Mouse (Mus musculus): ENCODE measurements around the gene Abi3. TPM values are rescaled to one million over a fixed set of nuclear protein-coding genes. Genes with fewer than 3 reads are reported as not detected.
A peak's percentile ranks its signal among the peaks of the same experiment; 100 is the strongest.

The Abi3 gene
- polyA plus RNA-seq, 1 experiment from 2014 or later, result 3.9 TPM

DNA sequence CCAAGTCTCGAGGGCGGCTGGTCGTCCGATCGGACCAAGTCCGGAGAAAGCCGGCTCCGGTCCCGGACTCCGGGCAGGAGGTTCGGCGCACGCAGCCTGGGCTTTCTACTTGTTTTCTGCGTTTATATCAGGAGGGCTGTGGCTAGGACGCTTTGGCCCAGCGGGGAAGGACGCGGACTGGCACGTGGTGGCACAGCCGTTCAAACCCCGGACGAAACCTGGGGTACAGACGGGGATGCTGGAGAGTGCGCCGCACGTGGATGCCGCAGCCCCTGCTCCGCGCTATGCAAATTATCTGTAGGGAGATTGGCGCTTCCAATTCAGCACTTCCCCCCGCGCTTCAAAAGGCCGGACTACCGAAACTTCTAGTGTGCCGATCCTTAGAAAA is 17.2 kb upstream of the Abi3 start:
- peak; percentile 64 for ATAC-seq (ENCODE audit: low FRiP score, low TSS enrichment)
- Histone ChIP-seq H3K27ac (ENCODE audit: low read depth, low read length) (peak overlapping the region; percentile 95), H3K9me3 (ENCODE audit: control insufficient read depth, low read length) (no peaks in the 10 kb centered on the region), H3K4me2 (replicated peaks; ENCODE audit: low read depth, low read length) (peak overlapping the region; percentile 76), H3K27me3 (ENCODE audit: control insufficient read depth, insufficient read depth, low read length) (no peaks in the 10 kb centered on the region), H3K4me3 (ENCODE audit: low read length) (peak overlapping the region; percentile 73), H3K4me1 (ENCODE audit: control insufficient read depth, insufficient read depth, low read length) (peaks cover 10% of the 10 kb centered on the region; the same call in 1 of the 2 replicates), H3K9ac (ENCODE audit: low read depth, low read length) (peak overlapping the region; percentile 74), H3K36me3 (ENCODE audit: control insufficient read depth, insufficient read depth, low read length) (no peaks in the 10 kb centered on the region)
- WGBS, result under 1% methylated on average over 35 of the region's 35 CpGs

GRCm38 (mm10) chr11:95858528-95859467 is 16.5 kb upstream of the Abi3 start:
- H3K27ac ChIP-seq (ENCODE audit: low read depth, low read length), result peak overlapping the region; percentile 95
- peak overlapping the region; percentile 73 for H3K4me3 ChIP-seq (ENCODE audit: low read length)
- peaks cover 10% of the 10 kb centered on the region; the same call in 1 of the 2 replicates for H3K4me1 ChIP-seq (ENCODE audit: control insufficient read depth, insufficient read depth, low read length)
- peak overlapping the region; percentile 74 for H3K9ac ChIP-seq (ENCODE audit: low read depth, low read length)
- ATAC-seq (ENCODE audit: low FRiP score, low TSS enrichment), result peak; percentile 97
- H3K4me2 ChIP-seq (replicated peaks; ENCODE audit: low read depth, low read length), result peak overlapping the region; percentile 76
- H3K36me3 ChIP-seq (ENCODE audit: control insufficient read depth, insufficient read depth, low read length), result no peaks in the 10 kb centered on the region
- H3K9me3 ChIP-seq (ENCODE audit: control insufficient read depth, low read length), result no peaks in the 10 kb centered on the region
- under 1% methylated on average over 58 of the region's 58 CpGs for WGBS
- no peaks in the 10 kb centered on the region for H3K27me3 ChIP-seq (ENCODE audit: control insufficient read depth, insufficient read depth, low read length)

GRCm38 (mm10) chr11:95857716-95858527 is 15.6 kb upstream of the Abi3 start:
- peak overlapping the region; percentile 95 for H3K27ac ChIP-seq (ENCODE audit: low read depth, low read length)
- 20% methylated on average over 21 of the region's 21 CpGs for WGBS
- no peaks in the 10 kb centered on the region for H3K9me3 ChIP-seq (ENCODE audit: control insufficient read depth, low read length)
- peak overlapping the region; percentile 73 for H3K4me3 ChIP-seq (ENCODE audit: low read length)
- no peak for ATAC-seq (ENCODE audit: low FRiP score, low TSS enrichment)
- H3K9ac ChIP-seq (ENCODE audit: low read depth, low read length), result peak overlapping the region; percentile 74
- H3K27me3 ChIP-seq (ENCODE audit: control insufficient read depth, insufficient read depth, low read length), result no peaks in the 10 kb centered on the region
- peaks cover 10% of the 10 kb centered on the region; the same call in 1 of the 2 replicates for H3K4me1 ChIP-seq (ENCODE audit: control insufficient read depth, insufficient read depth, low read length)
- H3K36me3 ChIP-seq (ENCODE audit: control insufficient read depth, insufficient read depth, low read length), result no peaks in the 10 kb centered on the region
- peak overlapping the region; percentile 76 for H3K4me2 ChIP-seq (replicated peaks; ENCODE audit: low read depth, low read length)

- H3K4me3 ChIP-seq (ENCODE audit: low read length), result no peak overlapping the region
- no peak for ATAC-seq (ENCODE audit: low FRiP score, low TSS enrichment)
- no peak overlapping the region for H3K9ac ChIP-seq (ENCODE audit: low read depth, low read length)
- no peak overlapping the region for H3K4me2 ChIP-seq (replicated peaks; ENCODE audit: low read depth, low read length)
- H3K27me3 ChIP-seq (ENCODE audit: control insufficient read depth, insufficient read depth, low read length), result no peaks in the 10 kb centered on the region
- no peaks in the 10 kb centered on the region for H3K36me3 ChIP-seq (ENCODE audit: control insufficient read depth, insufficient read depth, low read length)
- no peaks in the 10 kb centered on the region for H3K9me3 ChIP-seq (ENCODE audit: control insufficient read depth, low read length)
- WGBS, result 83% methylated on average over 4 of the region's 4 CpGs
- H3K4me1 ChIP-seq (ENCODE audit: control insufficient read depth, insufficient read depth, low read length), result peaks cover 10% of the 10 kb centered on the region; the same call in 1 of the 2 replicates
- no peak overlapping the region for H3K27ac ChIP-seq (ENCODE audit: low read depth, low read length)
These were observed 15.0 kb upstream of the Abi3 start for GRCm38 (mm10) chr11:95857306-95857705.

GRCm38 (mm10) chr11:95853684-95854083 is 11.4 kb upstream of the Abi3 start:
- Histone ChIP-seq H3K4me3 (ENCODE audit: low read length) (no peak overlapping the region), H3K4me2 (replicated peaks; ENCODE audit: low read depth, low read length) (no peak overlapping the region), H3K27ac (ENCODE audit: low read depth, low read length) (no peak overlapping the region), H3K9ac (ENCODE audit: low read depth, low read length) (no peak overlapping the region), H3K27me3 (ENCODE audit: control insufficient read depth, insufficient read depth, low read length) (no peaks in the 10 kb centered on the region; the same call in 1 of the 2 replicates), H3K9me3 (ENCODE audit: control insufficient read depth, low read length) (no peaks in the 10 kb centered on the region), H3K4me1 (ENCODE audit: control insufficient read depth, insufficient read depth, low read length) (0 out of 2 replicates have a peak, but pooled peaks cover 5% of the 10 kb centered on the region), H3K36me3 (ENCODE audit: control insufficient read depth, insufficient read depth, low read length) (no peaks in the 10 kb centered on the region)
- ATAC-seq (ENCODE audit: low FRiP score, low TSS enrichment), result no peak
- 64% methylated on average over 5 of the region's 5 CpGs for WGBS

- H3K4me2 ChIP-seq (replicated peaks; ENCODE audit: low read depth, low read length), result no peak overlapping the region
- H3K9ac ChIP-seq (ENCODE audit: low read depth, low read length), result no peak overlapping the region
- no peaks in the 10 kb centered on the region for H3K9me3 ChIP-seq (ENCODE audit: control insufficient read depth, low read length)
- no peak overlapping the region for H3K4me3 ChIP-seq (ENCODE audit: low read length)
- H3K27ac ChIP-seq (ENCODE audit: low read depth, low read length), result no peak overlapping the region
- WGBS, result 73% methylated on average over 2 of the region's 2 CpGs
- H3K27me3 ChIP-seq (ENCODE audit: control insufficient read depth, insufficient read depth, low read length), result no peaks in the 10 kb centered on the region; the same call in 1 of the 2 replicates
- ATAC-seq (ENCODE audit: low FRiP score, low TSS enrichment), result no peak
- H3K36me3 ChIP-seq (ENCODE audit: control insufficient read depth, insufficient read depth, low read length), result no peaks in the 10 kb centered on the region
- no peaks in the 10 kb centered on the region for H3K4me1 ChIP-seq (ENCODE audit: control insufficient read depth, insufficient read depth, low read length)
These were observed 8.6 kb upstream of the Abi3 start for GRCm38 (mm10) chr11:95850898-95851297.

DNA sequence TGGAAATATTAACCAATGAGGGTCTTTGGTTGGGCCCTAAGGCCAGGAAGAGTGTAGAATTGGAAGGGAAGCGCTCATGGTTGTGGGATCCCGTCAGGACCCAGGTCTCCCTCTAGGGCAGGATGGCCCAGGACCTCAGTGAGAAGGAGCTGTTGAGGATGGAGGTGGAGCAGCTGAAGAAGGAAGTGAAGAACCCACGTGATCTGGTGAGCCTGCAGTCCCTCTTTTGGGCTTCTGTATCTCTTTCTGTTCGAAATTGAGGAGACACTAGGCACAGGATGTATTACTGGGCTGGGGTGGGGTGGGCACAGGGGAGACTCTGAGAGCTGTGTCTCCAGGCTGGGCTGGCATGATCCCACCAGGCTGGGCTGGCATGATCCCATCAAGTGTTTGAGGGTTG is 2.7 kb upstream of the Abi3 start:
- H3K4me2 ChIP-seq (replicated peaks; ENCODE audit: low read depth, low read length), result no peak overlapping the region
- no peaks in the 10 kb centered on the region for H3K9me3 ChIP-seq (ENCODE audit: control insufficient read depth, low read length)
- H3K36me3 ChIP-seq (ENCODE audit: control insufficient read depth, insufficient read depth, low read length), result no peaks in the 10 kb centered on the region
- peaks cover 3% of the 10 kb centered on the region; the same call in 1 of the 2 replicates for H3K27me3 ChIP-seq (ENCODE audit: control insufficient read depth, insufficient read depth, low read length)
- 84% methylated on average over 4 of the region's 4 CpGs for WGBS
- no peak overlapping the region for H3K27ac ChIP-seq (ENCODE audit: low read depth, low read length)
- no peak for ATAC-seq (ENCODE audit: low FRiP score, low TSS enrichment)
- H3K4me3 ChIP-seq (ENCODE audit: low read length), result no peak overlapping the region
- no peak overlapping the region for H3K9ac ChIP-seq (ENCODE audit: low read depth, low read length)
- no peaks in the 10 kb centered on the region for H3K4me1 ChIP-seq (ENCODE audit: control insufficient read depth, insufficient read depth, low read length)

DNA sequence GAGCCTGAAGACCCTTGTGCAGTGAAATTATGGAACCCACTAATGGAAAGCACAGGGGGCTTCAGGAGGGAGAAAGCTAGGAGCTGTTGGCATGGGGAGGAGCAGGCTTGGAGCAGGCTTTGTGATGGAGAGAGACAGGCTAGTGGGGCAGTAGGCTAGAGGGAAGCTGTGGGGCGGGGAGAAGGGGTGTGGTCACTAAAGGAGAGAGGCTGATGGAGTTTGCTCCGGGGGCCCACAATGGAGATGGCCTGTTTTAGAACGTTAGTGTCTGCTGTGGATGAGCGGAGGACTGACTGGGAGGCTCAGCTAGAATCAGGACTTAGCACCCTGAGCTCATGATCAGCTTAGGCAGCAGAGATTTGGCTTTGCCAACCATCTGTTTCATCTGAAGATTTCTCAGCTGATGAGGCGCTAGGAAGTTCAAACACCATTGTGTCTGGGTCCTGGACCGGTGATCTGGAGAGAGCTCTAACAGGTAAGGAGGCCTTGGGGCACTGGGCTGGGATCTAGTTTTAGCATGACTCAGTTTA is 1.2 kb upstream of the Abi3 start:
- H3K9ac ChIP-seq (ENCODE audit: low read depth, low read length), result no peak overlapping the region
- 44% methylated on average over 6 of the region's 6 CpGs for WGBS
- no peaks in the 10 kb centered on the region for H3K36me3 ChIP-seq (ENCODE audit: control insufficient read depth, insufficient read depth, low read length)
- no peak overlapping the region; the same call in 1 of the 2 replicates for H3K27ac ChIP-seq (ENCODE audit: low read depth, low read length)
- H3K4me2 ChIP-seq (replicated peaks; ENCODE audit: low read depth, low read length), result peak overlapping the region; percentile 2; the same call in 1 of the 2 replicates
- H3K4me1 ChIP-seq (ENCODE audit: control insufficient read depth, insufficient read depth, low read length), result no peaks in the 10 kb centered on the region
- 0 out of 2 replicates have a peak, but pooled peaks cover 3% of the 10 kb centered on the region for H3K27me3 ChIP-seq (ENCODE audit: control insufficient read depth, insufficient read depth, low read length)
- 0 out of 2 replicates have a peak overlapping the region, but pooled peaks have one; percentile 2 for H3K4me3 ChIP-seq (ENCODE audit: low read length)
- no peaks in the 10 kb centered on the region for H3K9me3 ChIP-seq (ENCODE audit: control insufficient read depth, low read length)
- no peak for ATAC-seq (ENCODE audit: low FRiP score, low TSS enrichment)
